Mouse (Mus musculus): Measurements from ENCODE around the gene Lamb2. TPM values are rescaled to one million over a fixed set of nuclear protein-coding genes. Genes with fewer than 3 reads are reported as not detected.

Gene Lamb2
- 66.9 and 74.4 TPM in 2 replicates for polyA plus RNA-seq (2015; fragmentation: Nextera tagmentation; extraction: Ambion mirVana)

DNA sequence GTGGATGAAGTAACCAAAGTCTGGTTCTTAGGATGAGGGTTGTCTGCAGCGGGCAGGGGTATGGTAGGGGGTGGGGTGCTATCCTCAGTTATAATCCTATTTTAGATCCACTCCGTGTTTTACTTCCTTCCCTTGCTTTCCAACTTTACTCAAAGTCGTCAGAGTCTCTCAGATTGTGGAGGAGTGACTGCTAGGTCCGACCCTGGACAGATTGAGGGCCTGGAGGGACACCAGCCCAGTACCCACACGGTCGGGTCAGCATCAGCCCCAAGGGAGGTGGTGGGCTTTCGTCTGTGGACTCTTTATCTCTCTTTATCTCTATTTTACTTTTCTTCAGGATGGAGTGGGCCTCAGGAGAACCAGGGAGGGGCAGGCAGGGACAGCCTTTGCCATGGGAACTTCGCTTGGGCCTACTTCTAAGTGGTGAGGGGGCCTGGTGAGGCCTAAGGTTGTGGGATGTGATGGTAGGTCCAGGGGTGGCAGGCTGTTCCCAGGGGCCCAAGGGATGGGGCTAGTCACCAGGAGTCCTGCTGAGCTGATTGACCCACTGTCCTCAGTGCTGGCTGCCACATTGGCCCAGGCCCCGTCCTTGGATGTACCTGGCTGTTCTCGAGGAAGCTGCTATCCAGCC lies at the start of gene Lamb2:
Gene Lamb2 (plus strand): TSS at position 16 of the 631 bp plus-strand sequence.
- peak within 1 kb of the TSS; percentile 59 for H3K4me3 ChIP-seq
- ATAC-seq (ENCODE audit: borderline replicate concordance, extremely low read depth, low FRiP score, low TSS enrichment) = peak; percentile 60
- H3K36me3 ChIP-seq = peaks cover 35% of the 10 kb centered on the region
- no peaks in the 10 kb centered on the region for H3K9me3 ChIP-seq
- H3K4me2 ChIP-seq = peak within 1 kb of the TSS; percentile 86
- 4% methylated on average over 10 of the region's 10 CpGs for WGBS
- H3K9ac ChIP-seq = peak within 1 kb of the TSS; percentile 65
- peaks cover 22% of the 10 kb centered on the region for H3K4me1 ChIP-seq
- H3K27ac ChIP-seq = peak within 1 kb of the TSS; percentile 95
- no peaks in the 10 kb centered on the region for H3K27me3 ChIP-seq

DNA sequence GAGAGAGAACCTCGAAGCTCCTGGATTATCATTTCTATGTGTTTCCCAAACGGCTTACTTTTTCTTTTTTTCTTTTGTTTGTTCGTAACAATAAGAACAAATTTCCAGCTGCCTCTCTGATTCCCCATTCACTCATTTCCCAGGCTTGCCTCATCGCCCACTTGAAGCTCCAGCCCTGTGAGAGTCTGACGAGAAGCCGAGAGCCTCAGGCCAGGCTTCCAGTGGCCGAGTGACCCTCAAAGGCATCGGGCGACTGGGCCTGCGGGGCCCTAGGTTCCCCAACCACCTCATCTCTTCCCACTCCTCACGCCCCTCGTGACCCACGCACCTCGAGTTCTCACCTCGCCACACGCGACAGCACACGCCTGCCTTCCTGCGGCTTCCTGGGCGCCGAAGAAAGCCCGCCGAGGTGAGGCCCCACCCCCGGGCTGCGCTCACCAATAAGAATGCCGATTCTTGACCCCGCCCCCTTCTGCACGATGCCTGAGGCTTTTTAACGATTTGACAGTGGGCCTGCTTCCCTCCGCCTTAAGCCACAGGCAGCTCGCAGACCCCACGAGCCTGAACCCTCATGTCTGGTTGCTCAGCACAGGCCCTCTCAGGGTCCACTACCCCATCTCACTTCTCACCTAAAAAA lies 48.0 kb upstream of the Lamb2 start:
- no peaks in the 10 kb centered on the region for H3K36me3 ChIP-seq
- 47% methylated on average over 32 of the region's 32 CpGs for WGBS
- H3K4me1 ChIP-seq = peaks cover 4% of the 10 kb centered on the region; the same call in 1 of the 2 replicates
- H3K4me3 ChIP-seq = peak overlapping the region; percentile 39
- H3K4me2 ChIP-seq = peak overlapping the region; percentile 65
- no peaks in the 10 kb centered on the region for H3K9me3 ChIP-seq
- peak; percentile 70; the same call in 1 of the 2 replicates for ATAC-seq (ENCODE audit: borderline replicate concordance, extremely low read depth, low FRiP score, low TSS enrichment)
- H3K9ac ChIP-seq = 0 out of 2 replicates have a peak overlapping the region, but pooled peaks have one; percentile 30
- H3K27me3 ChIP-seq = no peaks in the 10 kb centered on the region
- no peak overlapping the region for H3K27ac ChIP-seq

DNA sequence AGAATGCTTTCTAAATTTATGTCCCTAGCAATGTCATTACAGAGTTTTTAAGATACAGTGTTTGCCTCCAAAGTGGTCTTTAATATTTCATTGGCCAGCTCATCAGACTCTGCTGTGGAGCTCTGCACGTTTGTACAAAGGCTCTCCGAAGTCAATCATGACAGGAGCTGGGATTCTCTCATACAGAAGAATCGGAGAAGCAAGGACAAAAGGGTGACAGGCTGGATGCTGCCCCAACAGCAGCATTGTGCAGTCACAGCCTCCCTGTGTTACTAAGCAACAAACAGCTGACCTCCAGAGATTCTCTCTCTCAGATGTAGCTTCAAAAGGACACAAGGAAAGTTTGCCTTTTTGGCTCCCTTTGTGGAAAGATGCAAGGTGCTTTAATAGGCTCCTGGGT lies 43.4 kb upstream of the Lamb2 start, which contains the start of gene BC048562:
Gene BC048562 (plus strand): TSS at position 301 of the 400 bp plus-strand sequence.
- Histone ChIP-seq H3K36me3 (no peaks in the 10 kb centered on the region), H3K9me3 (no peaks in the 10 kb centered on the region), H3K4me1 (peaks cover 18% of the 10 kb centered on the region), H3K27ac (no peak within 1 kb of the TSS), H3K4me2 (no peak within 1 kb of the TSS), H3K4me3 (no peak within 1 kb of the TSS), H3K27me3 (no peaks in the 10 kb centered on the region), H3K9ac (no peak within 1 kb of the TSS)
- ATAC-seq (ENCODE audit: borderline replicate concordance, extremely low read depth, low FRiP score, low TSS enrichment) = no peak
- WGBS = 64% methylated on average over 3 of the region's 3 CpGs

DNA sequence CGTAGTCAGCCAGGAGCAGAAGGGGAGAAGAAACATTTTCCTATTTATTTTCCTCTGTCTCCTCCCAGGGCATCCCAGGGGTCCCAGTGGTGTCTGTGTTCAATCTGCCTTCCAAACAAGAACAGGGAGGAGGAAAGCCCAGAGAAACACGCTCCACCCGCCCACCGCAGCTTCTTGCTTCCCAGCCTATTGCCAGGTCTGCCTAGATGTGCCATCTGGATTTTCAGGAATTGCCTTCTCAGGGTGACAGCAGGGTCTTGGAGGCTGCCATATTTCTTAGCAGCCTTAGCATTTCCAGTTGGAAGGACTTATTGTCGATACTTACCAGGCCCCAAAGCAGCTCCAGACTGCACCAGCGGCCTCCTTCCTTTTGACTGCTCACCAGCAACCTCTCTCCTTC lies 40.4 kb upstream of the Lamb2 start:
- WGBS = 83% methylated on average over 6 of the region's 6 CpGs
- H3K9me3 ChIP-seq = no peaks in the 10 kb centered on the region
- no peak overlapping the region for H3K27ac ChIP-seq
- no peak overlapping the region for H3K4me3 ChIP-seq
- H3K27me3 ChIP-seq = no peaks in the 10 kb centered on the region
- H3K36me3 ChIP-seq = no peaks in the 10 kb centered on the region
- H3K4me2 ChIP-seq = no peak overlapping the region
- H3K9ac ChIP-seq = no peak overlapping the region
- no peak for ATAC-seq (ENCODE audit: borderline replicate concordance, extremely low read depth, low FRiP score, low TSS enrichment)
- peaks cover 25% of the 10 kb centered on the region for H3K4me1 ChIP-seq

DNA sequence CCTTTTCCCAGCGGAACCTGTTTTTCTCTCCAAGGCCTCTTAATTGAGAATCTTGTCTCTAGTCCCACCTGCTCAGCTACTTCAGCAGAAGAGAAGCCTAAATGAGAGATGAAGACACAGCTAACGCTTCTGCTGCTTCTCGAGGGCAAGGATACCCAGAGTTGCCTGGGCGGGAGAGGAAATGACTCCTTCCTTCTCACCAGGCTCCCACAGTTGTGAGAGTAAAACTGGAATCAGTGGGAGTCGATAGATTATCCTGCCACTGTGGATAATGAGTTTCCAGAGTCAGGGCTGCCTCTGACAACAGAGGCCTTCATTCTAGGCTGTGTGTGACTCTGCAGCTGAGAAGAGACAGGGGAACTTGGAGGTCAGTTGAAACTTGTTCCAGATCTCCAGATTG lies 39.1 kb upstream of the Lamb2 start:
- no peak overlapping the region for H3K4me2 ChIP-seq
- ATAC-seq (ENCODE audit: borderline replicate concordance, extremely low read depth, low FRiP score, low TSS enrichment) = no peak
- WGBS = 58% methylated on average over 5 of the region's 5 CpGs
- peak overlapping the region; percentile 17; the same call in 1 of the 2 replicates for H3K27ac ChIP-seq
- no peaks in the 10 kb centered on the region for H3K9me3 ChIP-seq
- H3K4me3 ChIP-seq = no peak overlapping the region
- no peak overlapping the region for H3K9ac ChIP-seq
- no peaks in the 10 kb centered on the region for H3K27me3 ChIP-seq
- H3K36me3 ChIP-seq = no peaks in the 10 kb centered on the region
- peaks cover 26% of the 10 kb centered on the region for H3K4me1 ChIP-seq

DNA sequence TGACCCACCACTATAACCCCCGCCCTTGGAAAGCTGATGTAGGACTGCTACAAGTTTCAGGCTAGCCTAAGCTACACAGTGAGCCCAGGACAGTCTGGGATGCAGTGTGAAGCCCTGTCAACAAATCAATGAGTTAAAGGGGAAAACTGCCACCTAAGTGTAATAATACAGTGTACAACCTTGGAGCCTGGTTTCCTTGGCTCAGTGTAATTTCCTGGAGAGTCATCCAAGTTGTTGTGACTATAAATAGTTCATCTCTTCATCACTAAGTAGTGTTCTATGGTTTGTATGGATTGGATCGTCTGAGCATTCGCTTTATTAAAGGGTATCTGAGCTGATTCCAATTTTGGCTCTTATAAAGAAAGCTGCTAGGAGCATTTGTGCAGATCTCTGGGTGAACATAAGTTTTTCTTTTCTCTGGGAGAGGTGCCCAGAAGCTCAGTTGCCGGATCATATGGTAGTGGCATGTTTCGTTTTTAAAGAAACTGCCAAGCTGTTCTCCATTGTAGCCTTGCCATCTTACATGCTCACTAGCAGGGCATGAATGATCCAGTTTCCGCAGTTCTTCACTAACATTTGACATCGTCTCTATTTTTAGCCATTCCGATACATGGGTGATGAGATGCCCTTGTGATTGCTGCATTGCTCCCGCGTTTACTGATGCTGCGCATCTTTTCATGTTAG lies 38.2 kb upstream of the Lamb2 start:
- no peak overlapping the region for H3K27ac ChIP-seq
- H3K4me3 ChIP-seq = no peak overlapping the region
- no peaks in the 10 kb centered on the region for H3K27me3 ChIP-seq
- peak; percentile 17; the same call in 1 of the 2 replicates for ATAC-seq (ENCODE audit: borderline replicate concordance, extremely low read depth, low FRiP score, low TSS enrichment)
- 80% methylated on average over 11 of the region's 11 CpGs for WGBS
- no peak overlapping the region for H3K9ac ChIP-seq
- no peaks in the 10 kb centered on the region for H3K36me3 ChIP-seq
- H3K4me1 ChIP-seq = peaks cover 26% of the 10 kb centered on the region
- H3K4me2 ChIP-seq = no peak overlapping the region
- H3K9me3 ChIP-seq = no peaks in the 10 kb centered on the region

DNA sequence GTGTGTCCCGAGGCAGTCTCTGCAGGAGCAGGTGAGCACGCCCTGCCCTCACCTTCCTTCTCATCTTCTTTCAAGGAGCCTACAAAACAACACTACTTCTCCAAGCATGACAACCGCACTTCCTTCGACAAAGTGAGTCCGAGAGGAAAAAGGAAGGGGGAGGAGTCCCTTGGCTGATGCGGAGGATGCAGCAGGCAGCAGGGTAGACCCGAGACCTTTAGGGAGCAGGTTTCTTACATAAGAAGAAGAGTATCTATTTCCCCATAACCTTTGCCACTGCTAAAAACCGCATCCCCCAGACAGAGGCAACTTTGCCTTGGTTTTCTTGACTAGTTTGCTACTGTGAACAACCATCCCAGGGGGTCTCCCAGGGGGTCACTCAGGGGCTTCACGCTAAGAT lies 34.4 kb upstream of the Lamb2 start:
- Histone ChIP-seq H3K9ac (no peak overlapping the region), H3K4me2 (no peak overlapping the region), H3K4me1 (peaks cover 31% of the 10 kb centered on the region), H3K36me3 (peaks cover 17% of the 10 kb centered on the region), H3K4me3 (no peak overlapping the region), H3K27ac (no peak overlapping the region), H3K9me3 (no peaks in the 10 kb centered on the region), H3K27me3 (no peaks in the 10 kb centered on the region)
- WGBS = 64% methylated on average over 9 of the region's 9 CpGs
- no peak for ATAC-seq (ENCODE audit: borderline replicate concordance, extremely low read depth, low FRiP score, low TSS enrichment)

DNA sequence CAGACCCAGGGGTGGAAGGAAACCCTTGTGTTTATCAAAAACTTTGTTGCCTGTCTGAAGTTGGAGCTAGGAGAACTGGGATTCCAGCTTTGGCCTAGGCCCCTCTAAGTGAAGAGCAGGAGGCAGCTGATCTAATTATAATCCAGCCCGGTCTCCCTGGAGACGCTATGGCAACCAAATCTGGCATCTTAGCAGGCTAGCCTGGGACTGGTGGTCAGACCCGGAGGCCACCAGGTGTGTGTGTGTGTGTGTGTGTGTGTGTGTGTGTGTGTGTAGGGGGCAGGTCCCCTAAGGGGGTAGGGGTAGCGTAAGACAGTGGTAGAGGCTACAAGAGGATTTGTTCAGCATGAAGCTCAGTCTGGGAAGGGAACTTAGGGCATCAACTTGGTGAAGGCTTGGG lies 29.7 kb upstream of the Lamb2 start:
- Histone ChIP-seq H3K27ac (peak overlapping the region; percentile 80), H3K27me3 (no peaks in the 10 kb centered on the region), H3K4me1 (peaks cover 43% of the 10 kb centered on the region), H3K4me2 (peak overlapping the region; percentile 98), H3K9ac (peak overlapping the region; percentile 4; the same call in 1 of the 2 replicates), H3K36me3 (peaks cover 19% of the 10 kb centered on the region), H3K4me3 (no peak overlapping the region), H3K9me3 (no peaks in the 10 kb centered on the region)
- ATAC-seq (ENCODE audit: borderline replicate concordance, extremely low read depth, low FRiP score, low TSS enrichment) = 0 out of 2 replicates have a peak, but pooled peaks have one; percentile 2
- WGBS = 50% methylated on average over 4 of the region's 4 CpGs

DNA sequence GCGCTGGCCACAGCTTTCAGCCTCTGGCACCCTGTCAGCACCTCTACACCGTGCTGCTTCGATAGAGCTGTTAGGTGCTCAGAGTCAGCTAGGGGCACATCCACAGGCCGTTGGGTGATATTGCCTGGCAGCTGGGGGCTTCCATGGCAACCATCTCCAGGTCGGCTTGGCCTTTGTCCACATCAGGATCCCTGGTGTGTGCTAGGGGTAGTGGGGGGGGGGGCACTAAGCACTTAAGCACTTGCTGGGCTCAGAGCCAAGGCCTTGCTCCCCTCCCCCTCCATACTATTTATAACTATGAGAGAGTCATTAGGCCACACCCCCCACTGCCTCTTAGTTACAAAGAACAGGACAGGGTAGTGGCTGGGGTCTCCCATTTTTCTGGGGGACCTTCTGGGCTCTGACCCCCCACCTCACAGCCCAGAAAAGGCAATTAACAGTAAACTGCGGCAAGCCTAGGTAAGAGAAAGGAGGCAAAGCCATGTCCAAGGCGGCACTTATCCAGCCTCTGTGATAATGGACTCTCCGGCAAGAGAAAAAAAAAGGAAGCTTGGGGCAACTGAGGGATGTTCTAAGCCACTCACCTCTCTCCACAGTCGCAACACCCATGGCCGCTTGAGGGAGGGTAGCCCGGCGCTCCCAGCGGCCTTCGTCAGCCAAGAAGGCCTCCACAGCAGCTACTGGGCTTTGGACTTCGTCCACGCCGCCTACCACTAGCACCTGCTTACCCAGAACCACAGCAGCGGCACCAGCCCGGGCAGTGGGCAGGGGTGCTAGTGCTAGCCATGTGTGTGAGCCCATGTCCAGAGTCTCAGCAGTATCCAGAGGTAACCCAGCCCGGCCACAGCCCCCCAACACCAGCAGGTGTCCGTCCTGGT lies 29.0 kb upstream of the Lamb2 start:
- peak overlapping the region; percentile 80 for H3K27ac ChIP-seq
- no peaks in the 10 kb centered on the region for H3K27me3 ChIP-seq
- peak overlapping the region; percentile 8; the same call in 1 of the 2 replicates for H3K9ac ChIP-seq
- no peaks in the 10 kb centered on the region for H3K9me3 ChIP-seq
- peak; percentile 24 for ATAC-seq (ENCODE audit: borderline replicate concordance, extremely low read depth, low FRiP score, low TSS enrichment)
- peaks cover 19% of the 10 kb centered on the region for H3K36me3 ChIP-seq
- WGBS = 51% methylated on average over 21 of the region's 21 CpGs
- H3K4me1 ChIP-seq = peaks cover 43% of the 10 kb centered on the region
- peak overlapping the region; percentile 98 for H3K4me2 ChIP-seq
- H3K4me3 ChIP-seq = peak overlapping the region; percentile 66

DNA sequence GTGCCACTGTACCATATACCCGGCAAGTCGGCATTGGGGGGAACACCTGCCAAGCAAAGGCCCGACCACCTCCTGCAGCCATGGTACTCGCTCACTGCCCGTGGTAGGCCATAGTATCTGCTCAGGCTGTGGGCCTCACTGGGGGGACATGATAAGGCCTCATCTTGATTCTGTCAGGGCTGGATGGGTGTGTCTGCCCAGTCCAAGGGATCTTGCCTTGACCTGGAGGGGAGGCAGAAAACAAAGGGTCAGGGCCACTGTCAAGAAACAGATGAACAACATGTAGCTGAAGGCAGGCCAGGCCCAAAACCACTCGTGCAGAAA lies 28.4 kb upstream of the Lamb2 start:
- Histone ChIP-seq H3K27ac (peak overlapping the region; percentile 80), H3K4me1 (peaks cover 43% of the 10 kb centered on the region), H3K4me2 (peak overlapping the region; percentile 98), H3K36me3 (peaks cover 19% of the 10 kb centered on the region), H3K9ac (no peak overlapping the region), H3K9me3 (no peaks in the 10 kb centered on the region), H3K4me3 (peak overlapping the region; percentile 66), H3K27me3 (no peaks in the 10 kb centered on the region)
- WGBS = 75% methylated on average over 6 of the region's 6 CpGs
- ATAC-seq (ENCODE audit: borderline replicate concordance, extremely low read depth, low FRiP score, low TSS enrichment) = no peak

DNA sequence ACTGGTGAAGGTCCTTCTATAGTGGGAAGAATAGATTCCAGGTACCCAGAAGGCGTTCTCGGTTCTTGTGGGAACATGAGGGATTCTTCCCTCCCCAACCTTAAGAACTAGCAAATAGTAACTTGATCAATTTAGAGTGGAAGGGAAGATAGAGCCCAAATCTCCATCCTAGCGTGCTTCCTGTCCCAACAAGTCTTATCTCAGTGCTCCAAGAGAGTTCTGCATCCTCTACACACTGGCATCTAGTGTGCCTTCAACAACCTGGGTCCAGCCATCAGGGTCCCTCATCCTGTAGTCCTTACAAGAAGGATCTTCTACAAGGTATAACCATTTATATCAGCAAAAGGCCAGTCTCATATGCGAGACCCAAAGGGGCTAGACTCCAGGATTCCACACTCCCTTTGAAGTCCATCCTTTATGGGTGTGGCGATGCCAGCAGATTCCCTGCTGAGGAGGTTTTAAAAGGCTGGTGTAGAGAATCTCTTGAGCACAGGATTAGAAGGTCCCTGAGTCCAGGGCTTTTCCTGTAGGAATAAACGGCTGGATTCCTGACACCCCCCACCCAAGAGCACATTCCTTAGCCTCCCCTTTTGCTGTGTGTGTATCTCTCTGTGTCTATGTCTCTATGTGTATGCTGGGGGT lies 27.9 kb upstream of the Lamb2 start:
- no peaks in the 10 kb centered on the region for H3K9me3 ChIP-seq
- peak overlapping the region; percentile 84 for H3K27ac ChIP-seq
- ATAC-seq (ENCODE audit: borderline replicate concordance, extremely low read depth, low FRiP score, low TSS enrichment) = no peak
- H3K36me3 ChIP-seq = peaks cover 19% of the 10 kb centered on the region
- 40% methylated on average over 6 of the region's 6 CpGs for WGBS
- H3K27me3 ChIP-seq = no peaks in the 10 kb centered on the region
- H3K4me3 ChIP-seq = peak overlapping the region; percentile 66
- H3K4me1 ChIP-seq = peaks cover 43% of the 10 kb centered on the region
- peak overlapping the region; percentile 98 for H3K4me2 ChIP-seq
- H3K9ac ChIP-seq = peak overlapping the region; percentile 74
